Comparison of ENCODE assay signal across 8 mouse cellular contexts in the genomic region with DNA sequence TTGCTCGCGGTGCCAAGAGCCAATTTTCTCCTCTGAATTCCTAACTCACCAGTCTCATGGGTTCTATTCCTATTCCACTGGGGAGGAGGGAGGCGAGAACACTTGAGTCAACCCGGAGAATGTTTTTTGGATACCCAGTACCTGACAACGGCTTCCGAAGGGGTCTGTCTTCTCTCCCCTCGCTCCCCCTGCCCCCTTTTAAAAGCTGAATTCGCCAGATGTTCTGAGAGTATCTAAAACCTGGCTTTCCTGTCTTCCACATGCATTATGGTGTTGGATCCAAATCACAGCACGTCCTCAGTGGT. TPM values are rescaled to one million over a fixed set of nuclear protein-coding genes. Genes with fewer than 3 reads are reported as not detected.
DNase-seq lines count a peak whose midpoint lies in the region; ATAC-seq and TF ChIP-seq lines count a peak whose summit lies in the region.

No protein-coding gene starts in this region.

- peak overlapping the region; percentile 75 for H3K4me2 ChIP-seq in heart, embryonic 11.5 days
- H3K4me2 ChIP-seq in limb, embryonic 15.5 days, result peak overlapping the region; percentile 50
- peak overlapping the region; percentile 60 for H3K4me2 ChIP-seq in stomach, embryonic 16.5 days (ENCODE audit: low read depth, low read length)

- H3K36me3 ChIP-seq in heart, embryonic 11.5 days (ENCODE audit: control insufficient read depth, insufficient read depth, low read length), result no peaks in the 10 kb centered on the region
- no peaks in the 10 kb centered on the region for H3K36me3 ChIP-seq in spleen, adult 2 months (ENCODE audit: control insufficient read depth, insufficient read depth, low read length)
- H3K36me3 ChIP-seq in limb, embryonic 15.5 days, result no peaks in the 10 kb centered on the region
- no peaks in the 10 kb centered on the region for H3K36me3 ChIP-seq in stomach, embryonic 16.5 days (ENCODE audit: control insufficient read depth, insufficient read depth, low read length)

- WGBS in heart, embryonic 11.5 days (ENCODE audit: insufficient replicate concordance), result 17% methylated on average over 9 of the region's 9 CpGs
- WGBS in spleen, adult 2 months, result 24% methylated on average over 9 of the region's 9 CpGs
- WGBS in limb, embryonic 15.5 days, result 7% methylated on average over 9 of the region's 9 CpGs
- 13% methylated on average over 9 of the region's 9 CpGs for WGBS in stomach, embryonic 16.5 days

- ATAC-seq in heart, embryonic 11.5 days (replicated peaks; ENCODE audit: insufficient number of reproducible peaks, low FRiP score, low TSS enrichment), result no peak
- ATAC-seq in limb, embryonic 15.5 days (ENCODE audit: insufficient number of reproducible peaks, low FRiP score, low TSS enrichment, low read depth), result no peak
- ATAC-seq in stomach, embryonic 16.5 days (ENCODE audit: insufficient read depth, low FRiP score), result no peak

- TF ChIP-seq CTCF in spleen, adult 2 months (IDR thresholded peaks at IDR 0.05; ENCODE audit: extremely low read depth, insufficient read depth, insufficient read length, insufficient replicate concordance), result no peak

- peaks cover 21% of the 10 kb centered on the region for H3K4me1 ChIP-seq in heart, embryonic 11.5 days (ENCODE audit: control insufficient read depth, insufficient read depth, low read length)
- no peaks in the 10 kb centered on the region for H3K4me1 ChIP-seq in spleen, adult 2 months (ENCODE audit: control insufficient read depth, insufficient read depth, insufficient read length)
- H3K4me1 ChIP-seq in limb, embryonic 15.5 days, result peaks cover 58% of the 10 kb centered on the region
- H3K4me1 ChIP-seq in stomach, embryonic 16.5 days (ENCODE audit: control insufficient read depth, insufficient read depth, low read length), result peaks cover 32% of the 10 kb centered on the region

- no peak for DNase-seq in heart, adult 8-10 months (ENCODE audit: low spot score)
- DNase-seq in spleen, adult 2 months (ENCODE audit: low read depth in 1 of 2, low spot score in 2 of 2), result no peak
- no peak for DNase-seq in spleen, adult 12 weeks (ENCODE audit: low spot score)
- no peak for DNase-seq in thymus, postnatal 10 days (ENCODE audit: low spot score in 2 of 2)
- no peak for DNase-seq in cerebellum, postnatal 14 days

- no peak for TF ChIP-seq POLR2A in spleen, adult 2 months (IDR thresholded peaks at IDR 0.05; ENCODE audit: low read depth, low read length)

- peak overlapping the region; percentile 30 for H3K9ac ChIP-seq in heart, embryonic 11.5 days (ENCODE audit: low read depth, low read length)
- 0 out of 2 replicates have a peak overlapping the region, but pooled peaks have one; percentile 3 for H3K9ac ChIP-seq in limb, embryonic 15.5 days
- peak overlapping the region; percentile 50 for H3K9ac ChIP-seq in stomach, embryonic 16.5 days (ENCODE audit: low read length)

- H3K27ac ChIP-seq in heart, embryonic 11.5 days (ENCODE audit: low read depth, low read length), result no peak overlapping the region
- no peak overlapping the region for H3K27ac ChIP-seq in spleen, adult 2 months (ENCODE audit: insufficient read depth, low read length)
- peak overlapping the region; percentile 92 for H3K27ac ChIP-seq in limb, embryonic 15.5 days
- H3K27ac ChIP-seq in stomach, embryonic 16.5 days (ENCODE audit: low read length), result peak overlapping the region; percentile 88

- peak overlapping the region; percentile 43 for H3K4me3 ChIP-seq in heart, embryonic 11.5 days (ENCODE audit: low read depth, low read length)
- H3K4me3 ChIP-seq in spleen, adult 2 months (ENCODE audit: extremely low read depth, insufficient read depth, insufficient read length), result peak overlapping the region; percentile 40
- H3K4me3 ChIP-seq in limb, embryonic 15.5 days, result peak overlapping the region; percentile 36
- peak overlapping the region; percentile 35 for H3K4me3 ChIP-seq in stomach, embryonic 16.5 days (replicated peaks; ENCODE audit: low read length)

- peaks cover 3% of the 10 kb centered on the region; the same call in 1 of the 2 replicates for H3K27me3 ChIP-seq in heart, embryonic 11.5 days (ENCODE audit: control insufficient read depth, insufficient read depth, low read length)
- no peaks in the 10 kb centered on the region for H3K27me3 ChIP-seq in spleen, adult 2 months (ENCODE audit: control insufficient read depth, insufficient read depth, low read length)
- H3K27me3 ChIP-seq in limb, embryonic 15.5 days, result no peaks in the 10 kb centered on the region
- 0 out of 2 replicates have a peak, but pooled peaks cover 2% of the 10 kb centered on the region for H3K27me3 ChIP-seq in stomach, embryonic 16.5 days (ENCODE audit: control insufficient read depth, insufficient read depth, low read length)

- no peaks in the 10 kb centered on the region for H3K9me3 ChIP-seq in heart, embryonic 11.5 days (replicated peaks; ENCODE audit: control insufficient read depth, low read length)
- H3K9me3 ChIP-seq in limb, embryonic 15.5 days, result no peaks in the 10 kb centered on the region
- H3K9me3 ChIP-seq in stomach, embryonic 16.5 days (replicated peaks; ENCODE audit: control insufficient read depth, low read length), result no peaks in the 10 kb centered on the region

RNA-seq across cellular contexts. Expression of a gene that starts 46.0 kb away (rescaled TPM):
- 9.4 and 9.7 TPM in 2 replicates for polyA plus RNA-seq in heart, embryonic 11.5 days (2014; fragmentation: Nextera tagmentation; extraction: Ambion mirVana)
- total RNA-seq in heart, adult 8-10 months (2022), result 10 to 100 TPM; 22.2 to 35.0 (median 32.5) TPM
- 19.3 and 24.2 TPM in 2 replicates for polyA plus RNA-seq in spleen, adult 2 months (2012; rRNA removed)
- 14.3 and 16.5 TPM in 2 replicates for polyA plus RNA-seq in limb, embryonic 15.5 days (2015; fragmentation: Nextera tagmentation; extraction: Ambion mirVana)
- 9.9 and 10.4 TPM in 2 replicates for polyA plus RNA-seq in stomach, embryonic 16.5 days (2015; fragmentation: Nextera tagmentation; extraction: Ambion mirVana)

Comparison
In these comparisons a context has a peak if more than half of its experiments do, and no peak if none do; other contexts are left out.
1. H3K27ac ChIP-seq: peak in limb, embryonic 15.5 days (single experiment) and stomach, embryonic 16.5 days (single experiment); none in heart, embryonic 11.5 days (single experiment) and spleen, adult 2 months (single experiment).
2. Peak in every context shown above with its lines, with median percentiles within 50 percentile points of each other: H3K4me2 ChIP-seq, H3K4me3 ChIP-seq and H3K9ac ChIP-seq.